Mouse (Mus musculus): ENCODE data around the gene Gm9767. TPM values are rescaled to one million over a fixed set of nuclear protein-coding genes. Genes with fewer than 3 reads are reported as not detected.

Gene Gm9767
- 0.14 TPM in 1 of 2 replicates, not detected in the other for polyA plus RNA-seq (2012; rRNA removed; ENCODE audit: low replicate concordance)

DNA sequence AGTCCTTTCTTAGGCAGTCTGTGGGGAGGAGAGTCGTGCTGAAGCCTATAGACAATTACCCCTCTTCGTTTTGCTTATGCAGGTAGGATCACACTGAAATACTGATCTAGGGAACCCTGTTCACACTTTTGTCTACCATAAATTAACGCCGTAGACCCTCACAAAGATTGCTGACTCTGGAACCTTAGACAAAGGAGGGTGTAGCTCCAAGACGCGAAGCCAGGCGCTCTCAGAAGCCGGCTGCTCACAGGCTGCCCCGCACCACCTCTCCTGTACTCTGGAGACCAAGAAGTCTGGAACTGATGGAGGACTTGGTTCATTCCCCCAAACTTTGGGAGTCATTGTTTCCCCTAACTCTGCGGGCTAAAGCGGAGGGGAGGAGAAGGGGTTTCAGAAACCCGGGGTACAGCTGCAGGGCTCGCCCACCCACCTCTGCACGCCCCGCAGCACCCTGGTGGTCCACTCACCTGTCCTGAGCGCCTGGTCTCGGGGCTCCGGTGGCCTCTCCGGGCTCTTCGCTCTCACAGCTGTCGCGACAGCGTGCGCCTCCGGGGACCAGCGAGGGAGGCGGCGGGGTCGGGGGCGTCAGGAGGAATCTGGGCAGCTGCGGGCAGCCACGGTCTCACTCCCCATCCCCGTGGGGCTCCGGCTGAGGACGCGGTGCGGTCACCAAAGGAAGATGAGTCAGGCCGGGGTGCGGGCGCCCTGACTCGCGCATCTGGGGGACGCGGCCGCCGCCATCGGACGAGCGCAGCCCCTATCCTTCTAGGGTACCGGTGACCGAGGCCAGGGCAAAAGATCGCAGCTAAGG is at the start of gene Gm9767:
Gm9767 (plus strand) TSS at position 585 of the 811 bp plus-strand sequence.

GRCm38 (mm10) chr10:26078521-26079142 is 577 bp downstream of the Gm9767 start, which contains the start of gene Tmem200a:
Gene Tmem200a, minus strand, starts transcription at chr10:26079052.

Other genes starting within 250 kb of the Gm9767 start
- 0.46 and 0.91 TPM in 2 replicates for gene Tmem200a, start 797 bp downstream of the Gm9767 start, polyA plus RNA-seq (2012; rRNA removed; ENCODE audit: low replicate concordance)
- gene Samd3, start 151.5 kb downstream of the Gm9767 start, polyA plus RNA-seq (2012; rRNA removed; ENCODE audit: low replicate concordance): not detected in 2 replicates